Mouse (Mus musculus) MEL (cell line): ENCODE data around the gene Grb2.

Experiments used
- CTCF ChIP-seq, 3 experiments: IDR thresholded peaks in 2 of 3; conservative IDR thresholded peaks in 1 of 3; 2 replicates each; pipeline ENCODE4 v1.5.1; 2011 to 2012; ENCODE audit warnings: low read length in 3 of 3, low read depth in 2 of 3, mild to moderate bottlenecking in 2 of 3, improper control_type of control experiment in 1 of 3, inconsistent platforms in 1 of 3, mixed read lengths in 1 of 3, moderate library complexity in 1 of 3; ENCODE audit not compliant: control insufficient read depth in 1 of 3, insufficient read depth in 1 of 3, poor library complexity in 1 of 3, severe bottlenecking in 1 of 3
- GATA1 ChIP-seq: IDR thresholded peaks from 2 replicates; pipeline ENCODE4 v1.6.1; 2011; ENCODE audit warnings: low read depth, low read length, improper control_type of control experiment
- JUND ChIP-seq: IDR thresholded peaks from 2 replicates; pipeline ENCODE4 v1.6.1; 2011; ENCODE audit warnings: low read depth, mild to moderate bottlenecking, improper control_type of control experiment, low read length
- POLR2A ChIP-seq, 2 experiments: IDR thresholded peaks; 2 replicates each; pipeline ENCODE4 v1.6.1; 2011 to 2012; ENCODE audit warnings: low read length in 2 of 2, mild to moderate bottlenecking in 2 of 2, control low read depth in 1 of 2, improper control_type of control experiment in 1 of 2, low read depth in 1 of 2, moderate library complexity in 1 of 2; ENCODE audit not compliant: control insufficient read depth in 1 of 2, insufficient read depth in 1 of 2, poor library complexity in 1 of 2
- SMC3 ChIP-seq: IDR thresholded peaks from 2 replicates; pipeline ENCODE4 v1.6.1; 2011; ENCODE audit warnings: low read depth, low read length, improper control_type of control experiment
- TBP ChIP-seq: IDR thresholded peaks from 2 replicates; pipeline ENCODE4 v1.8.0; 2011; ENCODE audit warnings: low read depth, low read length, improper control_type of control experiment
- USF1 ChIP-seq: IDR thresholded peaks from 2 replicates; pipeline ENCODE4 v1.6.1; 2014; ENCODE audit warnings: low read depth, mild to moderate bottlenecking, inconsistent platforms, low read length, improper control_type of control experiment, moderate library complexity
- USF2 ChIP-seq, 2 experiments: IDR thresholded peaks; 2 replicates each; pipeline ENCODE4 v1.6.1; 2011 to 2012; ENCODE audit warnings: improper control_type of control experiment in 2 of 2, low read length in 2 of 2, borderline replicate concordance in 1 of 2, inconsistent platforms in 1 of 2, low read depth in 1 of 2, mild to moderate bottlenecking in 1 of 2; ENCODE audit not compliant: insufficient read depth in 1 of 2

DNA sequence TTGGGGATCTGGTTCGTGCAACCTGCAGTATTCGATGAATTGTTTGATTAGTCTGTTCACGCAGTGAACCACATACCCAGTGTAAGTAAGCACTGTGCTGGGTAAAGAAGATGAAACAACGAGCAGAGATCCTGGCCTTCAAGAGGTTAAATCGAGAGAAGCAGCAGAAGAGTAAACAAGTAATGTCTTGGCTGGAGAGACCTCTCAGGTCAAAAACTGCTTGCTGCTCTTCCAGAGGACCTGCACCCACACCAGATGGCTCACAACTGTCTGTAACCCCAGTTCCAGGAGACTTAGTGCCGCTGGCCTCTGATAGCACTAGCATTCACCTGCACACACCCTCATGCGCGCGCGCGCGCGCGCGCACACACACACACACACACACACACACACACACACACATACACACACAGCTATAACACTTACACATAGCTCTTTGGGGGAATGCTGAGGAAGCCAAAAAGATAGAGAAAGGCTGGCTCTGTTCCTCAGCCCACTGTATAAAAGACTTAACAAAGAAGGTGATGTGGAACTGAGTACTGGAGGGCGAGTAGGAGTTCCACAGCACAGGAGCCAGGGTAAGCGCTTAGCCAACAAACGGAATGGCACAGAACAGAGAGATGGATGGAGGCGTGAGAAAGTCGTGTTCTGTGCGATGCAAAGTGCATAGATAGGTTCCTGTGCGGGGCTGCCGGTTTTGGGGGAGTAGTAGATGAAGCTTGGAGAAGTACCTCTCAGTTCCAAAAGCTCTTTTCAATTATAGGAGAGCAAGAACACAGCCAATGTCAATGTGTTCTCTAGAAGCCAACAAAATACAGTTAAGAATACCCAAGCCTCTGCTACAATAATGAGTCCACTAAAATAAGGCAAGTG, 795 bp upstream of the Grb2 start:
- TF ChIP-seq USF2 (IDR thresholded peaks at IDR 0.05; ENCODE audit: borderline replicate concordance in 1 of 2, insufficient read depth in 1 of 2, low read depth in 1 of 2, low read length in 2 of 2) (no peak), POLR2A (IDR thresholded peaks at IDR 0.05; ENCODE audit: control insufficient read depth in 1 of 2, insufficient read depth in 1 of 2, low read depth in 1 of 2, low read length in 2 of 2, poor library complexity in 1 of 2) (peak; percentile 27 to 81; a peak in 3 of 4 replicates), SMC3 (no peak), CTCF (IDR thresholded peaks at IDR 0.05 in 2 of 3, conservative IDR thresholded peaks at IDR 0.05 in 1 of 3; ENCODE audit: control insufficient read depth in 1 of 3, insufficient read depth in 1 of 3, low read depth in 2 of 3, low read length in 3 of 3, poor library complexity in 1 of 3, severe bottlenecking in 1 of 3) (no peak), USF1 (no peak), TBP (peak; percentile 82), GATA1 (no peak; the same call in 1 of the 2 replicates), JUND (no peak)
